Mouse (Mus musculus) heart, embryonic 13.5 days (tissue): Measurements from ENCODE around the gene Kcnc3. TPM values are rescaled to one million over a fixed set of nuclear protein-coding genes. Genes with fewer than 3 reads are reported as not detected.
A peak's percentile ranks its signal among the peaks of the same experiment; 100 is the strongest.

Source experiments
- ATAC-seq: fragments of 200-750 bp; cut with Nextera tagmentation; 2 replicates; pipeline ENCODE4 v1.8.0; 2017; ENCODE audit warnings: moderate TSS enrichment; ENCODE audit not compliant: insufficient number of reproducible peaks, low FRiP score, low TSS enrichment; ENCODE audit errors: extremely low read depth
- H3K27ac ChIP-seq: fragments of 300-500 bp; sonication (generic); replicated peaks from 2 replicates; pipeline ENCODE4 v1.5.1; 2015; ENCODE audit warnings: moderate library complexity, mild to moderate bottlenecking, inconsistent platforms
- H3K27me3 ChIP-seq: fragments of 300-500 bp; sonication (generic); replicated peaks from 2 replicates; pipeline ENCODE4 v1.6.1; 2015; ENCODE audit warnings: mild to moderate bottlenecking, inconsistent platforms
- H3K36me3 ChIP-seq: fragments of 300-500 bp; sonication (generic); 2 replicates; pipeline ENCODE4 v1.6.1; 2015; ENCODE audit warnings: mild to moderate bottlenecking, inconsistent platforms
- H3K4me1 ChIP-seq: fragments of 300-500 bp; sonication (generic); 2 replicates; pipeline ENCODE4 v1.6.1; 2015; ENCODE audit warnings: inconsistent platforms
- H3K4me2 ChIP-seq: fragments of 300-500 bp; sonication (generic); 2 replicates; pipeline ENCODE4 v1.6.1; 2015; ENCODE audit warnings: inconsistent platforms, mild to moderate bottlenecking, moderate library complexity
- H3K4me3 ChIP-seq: fragments of 300-500 bp; sonication (generic); 2 replicates; pipeline ENCODE4 v1.5.1; 2015; ENCODE audit warnings: moderate library complexity, mild to moderate bottlenecking, inconsistent platforms
- H3K9ac ChIP-seq: fragments of 300-500 bp; sonication (generic); 2 replicates; pipeline ENCODE4 v1.6.1; 2015; ENCODE audit warnings: inconsistent platforms, mild to moderate bottlenecking, moderate library complexity
- H3K9me3 ChIP-seq: fragments of 300-500 bp; sonication (generic); 2 replicates; pipeline ENCODE4 v1.6.1; 2016; ENCODE audit warnings: inconsistent platforms
- WGBS: fragments of 180-500 bp; shearing (Covaris S2); methylation state at CpG from one replicate; pipeline ENCODE4 v1.1.7; 2015; ENCODE audit warnings: mixed read lengths; 5-methylcytosine and 5-hydroxymethylcytosine counted together
- polyA plus RNA-seq: library from polyadenylated mRNA; unstranded; fragments of >200 nt; fragmentation: Nextera tagmentation; extraction: Ambion mirVana; gene quantifications from 2 replicates; pipeline ENCODE4 v1.2.1, GENCODE M21; 2015

Gene Kcnc3
- polyA plus RNA-seq, 1 experiment from 2014 or later: 0.17 TPM

- no peak overlapping the region for H3K4me3 ChIP-seq
- H3K4me2 ChIP-seq: no peak overlapping the region
- no peaks in the 10 kb centered on the region for H3K9me3 ChIP-seq
- H3K4me1 ChIP-seq: no peaks in the 10 kb centered on the region
- 54% methylated on average over 13 of the region's 13 CpGs for WGBS
- H3K9ac ChIP-seq: no peak overlapping the region
- no peaks in the 10 kb centered on the region for H3K36me3 ChIP-seq
- H3K27ac ChIP-seq: no peak overlapping the region
- 0 out of 2 replicates have a peak, but pooled peaks have one; percentile 25 for ATAC-seq
- peaks cover 72% of the 10 kb centered on the region for H3K27me3 ChIP-seq
These were observed 40.0 kb downstream of the Kcnc3 start for GRCm38 (mm10) chr7:44630437-44630836.

- H3K27ac ChIP-seq: no peak overlapping the region
- ATAC-seq: no peak
- 23% methylated on average over 13 of the region's 13 CpGs for WGBS
- H3K36me3 ChIP-seq: no peaks in the 10 kb centered on the region
- no peak overlapping the region for H3K9ac ChIP-seq
- H3K4me1 ChIP-seq: no peaks in the 10 kb centered on the region
- no peak overlapping the region for H3K4me2 ChIP-seq
- H3K27me3 ChIP-seq: peaks cover 80% of the 10 kb centered on the region
- no peaks in the 10 kb centered on the region for H3K9me3 ChIP-seq
- H3K4me3 ChIP-seq: no peak overlapping the region
These were observed 42.2 kb downstream of the Kcnc3 start for GRCm38 (mm10) chr7:44632676-44633075.

- H3K27ac ChIP-seq: no peak overlapping the region
- no peak for ATAC-seq
- H3K4me1 ChIP-seq: no peaks in the 10 kb centered on the region
- no peak overlapping the region for H3K9ac ChIP-seq
- H3K36me3 ChIP-seq: no peaks in the 10 kb centered on the region
- H3K27me3 ChIP-seq: peaks cover 84% of the 10 kb centered on the region
- 14% methylated on average over 15 of the region's 15 CpGs for WGBS
- no peak overlapping the region for H3K4me2 ChIP-seq
- H3K4me3 ChIP-seq: no peak overlapping the region
- H3K9me3 ChIP-seq: no peaks in the 10 kb centered on the region
These were observed 42.9 kb downstream of the Kcnc3 start for GRCm38 (mm10) chr7:44633407-44633806.

- no peak overlapping the region for H3K4me2 ChIP-seq
- no peaks in the 10 kb centered on the region for H3K4me1 ChIP-seq
- ATAC-seq: no peak
- H3K27me3 ChIP-seq: peaks cover 96% of the 10 kb centered on the region
- WGBS: 75% methylated on average over 9 of the region's 9 CpGs
- no peak overlapping the region for H3K27ac ChIP-seq
- no peaks in the 10 kb centered on the region for H3K9me3 ChIP-seq
- no peak overlapping the region for H3K4me3 ChIP-seq
- no peak overlapping the region for H3K9ac ChIP-seq
- no peaks in the 10 kb centered on the region for H3K36me3 ChIP-seq
These were observed 46.2 kb downstream of the Kcnc3 start for GRCm38 (mm10) chr7:44636684-44637083.

GRCm38 (mm10) chr7:44638663-44639062, 48.2 kb downstream of the Kcnc3 start:
- no peak for ATAC-seq
- H3K9ac ChIP-seq: no peak overlapping the region
- H3K4me2 ChIP-seq: no peak overlapping the region
- no peaks in the 10 kb centered on the region for H3K4me1 ChIP-seq
- H3K4me3 ChIP-seq: no peak overlapping the region
- no peaks in the 10 kb centered on the region for H3K9me3 ChIP-seq
- H3K27me3 ChIP-seq: peaks cover 96% of the 10 kb centered on the region
- H3K27ac ChIP-seq: no peak overlapping the region
- no peaks in the 10 kb centered on the region for H3K36me3 ChIP-seq
- 5% methylated on average over 16 of the region's 16 CpGs for WGBS

- Histone ChIP-seq H3K4me1 (no peaks in the 10 kb centered on the region), H3K4me2 (peak overlapping the region; percentile 27), H3K9ac (no peak overlapping the region), H3K4me3 (no peak overlapping the region), H3K27me3 (peaks cover 100% of the 10 kb centered on the region), H3K36me3 (no peaks in the 10 kb centered on the region), H3K9me3 (no peaks in the 10 kb centered on the region), H3K27ac (no peak overlapping the region)
- WGBS: 11% methylated on average over 25 of the region's 25 CpGs
- ATAC-seq: no peak
These were observed 50.6 kb downstream of the Kcnc3 start for GRCm38 (mm10) chr7:44640843-44641605.

GRCm38 (mm10) chr7:44641887-44642286, 51.4 kb downstream of the Kcnc3 start:
- Histone ChIP-seq H3K9me3 (no peaks in the 10 kb centered on the region), H3K9ac (no peak overlapping the region), H3K4me2 (no peak overlapping the region), H3K4me1 (no peaks in the 10 kb centered on the region), H3K27me3 (peaks cover 96% of the 10 kb centered on the region), H3K36me3 (no peaks in the 10 kb centered on the region), H3K4me3 (no peak overlapping the region), H3K27ac (no peak overlapping the region)
- no peak for ATAC-seq
- 25% methylated on average over 8 of the region's 8 CpGs for WGBS

GRCm38 (mm10) chr7:44645256-44645655, 54.8 kb downstream of the Kcnc3 start:
- Histone ChIP-seq H3K9ac (no peak overlapping the region), H3K4me2 (no peak overlapping the region), H3K4me3 (no peak overlapping the region), H3K27ac (no peak overlapping the region), H3K27me3 (peaks cover 74% of the 10 kb centered on the region), H3K36me3 (no peaks in the 10 kb centered on the region), H3K4me1 (no peaks in the 10 kb centered on the region), H3K9me3 (no peaks in the 10 kb centered on the region)
- ATAC-seq: no peak
- 62% methylated on average over 5 of the region's 5 CpGs for WGBS

GRCm38 (mm10) chr7:44645951-44646350, 55.5 kb downstream of the Kcnc3 start:
- H3K4me2 ChIP-seq: no peak overlapping the region
- H3K9me3 ChIP-seq: no peaks in the 10 kb centered on the region
- peaks cover 69% of the 10 kb centered on the region for H3K27me3 ChIP-seq
- H3K4me1 ChIP-seq: no peaks in the 10 kb centered on the region
- no peak overlapping the region for H3K4me3 ChIP-seq
- H3K27ac ChIP-seq: no peak overlapping the region
- no peaks in the 10 kb centered on the region for H3K36me3 ChIP-seq
- ATAC-seq: no peak
- H3K9ac ChIP-seq: no peak overlapping the region
- WGBS: 27% methylated on average over 15 of the region's 15 CpGs

- H3K36me3 ChIP-seq: no peaks in the 10 kb centered on the region
- H3K4me3 ChIP-seq: no peak overlapping the region
- no peak for ATAC-seq
- no peak overlapping the region for H3K27ac ChIP-seq
- no peaks in the 10 kb centered on the region for H3K4me1 ChIP-seq
- 51% methylated on average over 7 of the region's 7 CpGs for WGBS
- no peaks in the 10 kb centered on the region for H3K9me3 ChIP-seq
- H3K27me3 ChIP-seq: peaks cover 63% of the 10 kb centered on the region
- H3K9ac ChIP-seq: no peak overlapping the region
- no peak overlapping the region for H3K4me2 ChIP-seq
These were observed 56.7 kb downstream of the Kcnc3 start for GRCm38 (mm10) chr7:44647042-44647724.

- no peak overlapping the region for H3K27ac ChIP-seq
- 57% methylated on average over 10 of the region's 10 CpGs for WGBS
These were observed 57.3 kb downstream of the Kcnc3 start for GRCm38 (mm10) chr7:44647729-44648128.

More at GRCm38 (mm10) chr7:44647729-44648128, 57.3 kb downstream of the Kcnc3 start:
- no peaks in the 10 kb centered on the region for H3K9me3 ChIP-seq
- H3K27me3 ChIP-seq: peaks cover 58% of the 10 kb centered on the region
- no peak overlapping the region for H3K9ac ChIP-seq
- H3K4me2 ChIP-seq: no peak overlapping the region
- H3K4me1 ChIP-seq: no peaks in the 10 kb centered on the region
- H3K4me3 ChIP-seq: no peak overlapping the region
- no peaks in the 10 kb centered on the region for H3K36me3 ChIP-seq
- no peak for ATAC-seq
